Mouse (Mus musculus): Measurements from ENCODE around the gene Hivep3. TPM values are rescaled to one million over a fixed set of nuclear protein-coding genes. Genes with fewer than 3 reads are reported as not detected.

The Hivep3 gene
- total RNA-seq, 2 experiments from 2014 or later, result 10.6 to 12.0 TPM

- no peak for DNase-seq (ENCODE audit: low spot score in 2 of 2)
Measured at GRCm38 (mm10) chr4:119901556-119902491, 168.2 kb downstream of the Hivep3 start.

- DNase-seq (ENCODE audit: low spot score in 2 of 2), result no peak
Measured at GRCm38 (mm10) chr4:119903328-119903727, 169.7 kb downstream of the Hivep3 start.

GRCm38 (mm10) chr4:119903806-119904205 is 170.2 kb downstream of the Hivep3 start:
- DNase-seq (ENCODE audit: low spot score in 2 of 2), result no peak

- no peak for DNase-seq (ENCODE audit: low spot score in 2 of 2)
Measured at GRCm38 (mm10) chr4:119904296-119904695, 170.7 kb downstream of the Hivep3 start.

- no peak for DNase-seq (ENCODE audit: low spot score in 2 of 2)
Measured at GRCm38 (mm10) chr4:119907106-119907505, 173.5 kb downstream of the Hivep3 start.

GRCm38 (mm10) chr4:119911071-119911904 is 177.7 kb downstream of the Hivep3 start:
- DNase-seq (ENCODE audit: low spot score in 2 of 2), result no peak

- DNase-seq (ENCODE audit: low spot score in 2 of 2), result no peak
Measured at GRCm38 (mm10) chr4:119912216-119912615, 178.6 kb downstream of the Hivep3 start.

GRCm38 (mm10) chr4:119914194-119914593 is 180.6 kb downstream of the Hivep3 start:
- DNase-seq (ENCODE audit: low spot score in 2 of 2), result no peak

- no peak for DNase-seq (ENCODE audit: low spot score in 2 of 2)
Measured at GRCm38 (mm10) chr4:119915069-119915468, 181.5 kb downstream of the Hivep3 start.

- no peak for DNase-seq (ENCODE audit: low spot score in 2 of 2)
Measured at GRCm38 (mm10) chr4:119917502-119917901, 183.9 kb downstream of the Hivep3 start.

- no peak for DNase-seq (ENCODE audit: low spot score in 2 of 2)
Measured at GRCm38 (mm10) chr4:119919349-119919748, 185.8 kb downstream of the Hivep3 start.

GRCm38 (mm10) chr4:119921022-119921717 is 187.6 kb downstream of the Hivep3 start:
- DNase-seq (ENCODE audit: low spot score in 2 of 2), result no peak

- DNase-seq (ENCODE audit: low spot score in 2 of 2), result no peak
Measured at GRCm38 (mm10) chr4:119921723-119922266, 188.2 kb downstream of the Hivep3 start.

GRCm38 (mm10) chr4:119922945-119923344 is 189.4 kb downstream of the Hivep3 start:
- DNase-seq (ENCODE audit: low spot score in 2 of 2), result no peak

- no peak for DNase-seq (ENCODE audit: low spot score in 2 of 2)
Measured at GRCm38 (mm10) chr4:119923410-119923809, 189.8 kb downstream of the Hivep3 start.

GRCm38 (mm10) chr4:119925052-119925451 is 191.5 kb downstream of the Hivep3 start:
- no peak for DNase-seq (ENCODE audit: low spot score in 2 of 2)

GRCm38 (mm10) chr4:119931923-119932322 is 198.3 kb downstream of the Hivep3 start:
- no peak for DNase-seq (ENCODE audit: low spot score in 2 of 2)

- DNase-seq (ENCODE audit: low spot score in 2 of 2), result no peak
Measured at GRCm38 (mm10) chr4:119932549-119933257, 199.1 kb downstream of the Hivep3 start.

- DNase-seq (ENCODE audit: low spot score in 2 of 2), result no peak
Measured at GRCm38 (mm10) chr4:119934901-119935300, 201.3 kb downstream of the Hivep3 start.

- no peak for DNase-seq (ENCODE audit: low spot score in 2 of 2)
Measured at GRCm38 (mm10) chr4:119937876-119938275, 204.3 kb downstream of the Hivep3 start.
